Mouse (Mus musculus) embryonic fibroblast, embryonic 13.5 days (primary cell): ENCODE results near the gene Zfp362. TPM values are rescaled to one million over a fixed set of nuclear protein-coding genes. Genes with fewer than 3 reads are reported as not detected.

ENCODE experiments used
- H3K27ac ChIP-seq: 2 replicates; pipeline ENCODE4 v1.5.1; 2012; ENCODE audit warnings: low read length, control low read depth, inconsistent platforms; ENCODE audit not compliant: insufficient read depth
- H3K4me1 ChIP-seq: 2 replicates; pipeline ENCODE4 v1.6.1; 2011; ENCODE audit warnings: low read length; ENCODE audit not compliant: control insufficient read depth, insufficient read depth
- H3K4me3 ChIP-seq: 2 replicates; pipeline ENCODE4 v1.5.1; 2011; ENCODE audit warnings: mild to moderate bottlenecking, control low read depth, low read length; ENCODE audit not compliant: insufficient read depth
- CTCF ChIP-seq: IDR thresholded peaks from 2 replicates; pipeline ENCODE4 v1.5.1; 2011; ENCODE audit warnings: mild to moderate bottlenecking, control low read depth, low read length, moderate library complexity, borderline replicate concordance; ENCODE audit not compliant: insufficient read depth
- POLR2A ChIP-seq: IDR thresholded peaks from 2 replicates; pipeline ENCODE4 v1.6.1; 2011; ENCODE audit warnings: low read depth, mild to moderate bottlenecking, control low read depth, low read length, moderate library complexity
- polyA plus RNA-seq: library from polyadenylated mRNA; stranded (reverse); fragments of >200 nt; gene quantifications from 2 replicates; pipeline ENCODE4 v1.2.4, GENCODE M21; 2011; ENCODE audit warnings: low read depth; ENCODE audit not compliant: missing spikeins, insufficient read length

Gene Zfp362
- polyA plus RNA-seq, 1 experiment = 26.3 TPM

- H3K4me1 ChIP-seq = peaks cover 9% of the 10 kb centered on the region
- peak overlapping the region; percentile 96 for H3K27ac ChIP-seq
- TF ChIP-seq POLR2A (peak; percentile 77), CTCF (no peak)
- peak overlapping the region; percentile 63 for H3K4me3 ChIP-seq
These were observed 78.7 kb downstream of the Zfp362 start for GRCm38 (mm10) chr4:128727019-128727720.

GRCm38 (mm10) chr4:128724059-128724458, 81.8 kb downstream of the Zfp362 start:
- TF ChIP-seq POLR2A (no peak), CTCF (no peak)
- Histone ChIP-seq H3K4me3 (no peak overlapping the region), H3K27ac (no peak overlapping the region), H3K4me1 (peaks cover 4% of the 10 kb centered on the region; the same call in 1 of the 2 replicates)

- TF ChIP-seq POLR2A (no peak), CTCF (no peak)
- Histone ChIP-seq H3K27ac (no peak overlapping the region), H3K4me1 (peaks cover 4% of the 10 kb centered on the region; the same call in 1 of the 2 replicates), H3K4me3 (no peak overlapping the region)
These were observed 82.4 kb downstream of the Zfp362 start for GRCm38 (mm10) chr4:128723431-128723830.

Other genes with a start within 250 kb of the Zfp362 start
- 4.2 and 6.8 TPM in 2 replicates for gene Zscan20, start 195.9 kb downstream of the Zfp362 start, polyA plus RNA-seq
- gene Tlr12, start 187.4 kb downstream of the Zfp362 start, polyA plus RNA-seq = not detected in 2 replicates
- 69.9 and 73.2 TPM in 2 replicates for gene Phc2, start 151.3 kb downstream of the Zfp362 start, polyA plus RNA-seq
- 0.40 TPM in 1 of 2 replicates, not detected in the other for gene A3galt2, start 50.7 kb downstream of the Zfp362 start, polyA plus RNA-seq
- gene Trim62, start 77.5 kb upstream of the Zfp362 start, polyA plus RNA-seq = 3.8 and 4.0 TPM in 2 replicates
- gene Azin2, start 156.4 kb upstream of the Zfp362 start, polyA plus RNA-seq = 29.0 and 37.5 TPM in 2 replicates
- 95.5 and 107 TPM in 2 replicates for gene Ak2, start 185.9 kb upstream of the Zfp362 start, polyA plus RNA-seq